Mouse (Mus musculus) hindlimb bud, embryonic 11.5 days (tissue): ENCODE results near the gene Gcg.

Experiments used
- DNase-seq: peaks from one replicate; pipeline ENCODE4 v3.0.0-alpha.2; 2012; ENCODE audit warnings: low read depth, low spot score; ENCODE audit errors: extremely low spot score

Gene Gcg

GRCm38 (mm10) chr2:62460815-62461450 lies 22.5 kb downstream of the Gcg start:
- no peak for DNase-seq

DNA sequence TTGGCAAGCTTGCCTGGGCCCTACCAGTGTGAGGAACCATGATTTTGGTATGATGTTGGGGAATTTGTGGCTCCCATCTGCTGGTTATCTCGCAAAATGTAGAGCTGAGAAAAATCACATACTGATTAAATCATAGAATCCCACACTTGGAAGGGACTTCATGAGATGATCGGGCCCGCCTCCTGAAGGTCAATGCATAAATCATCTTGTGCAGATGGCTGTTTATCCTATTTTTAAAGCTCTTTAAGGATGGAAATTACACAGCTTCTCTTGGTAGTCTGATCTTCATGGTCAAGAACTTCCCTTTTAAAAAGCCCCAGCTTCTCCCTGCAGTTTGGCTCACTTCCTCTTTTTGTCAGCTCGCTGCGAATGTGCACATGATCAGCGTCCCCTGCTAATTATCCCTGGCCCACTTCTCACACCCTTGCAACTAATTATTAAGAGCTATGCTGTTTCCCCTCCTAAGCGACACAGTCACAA lies 23.2 kb downstream of the Gcg start:
- DNase-seq, result no peak

DNA sequence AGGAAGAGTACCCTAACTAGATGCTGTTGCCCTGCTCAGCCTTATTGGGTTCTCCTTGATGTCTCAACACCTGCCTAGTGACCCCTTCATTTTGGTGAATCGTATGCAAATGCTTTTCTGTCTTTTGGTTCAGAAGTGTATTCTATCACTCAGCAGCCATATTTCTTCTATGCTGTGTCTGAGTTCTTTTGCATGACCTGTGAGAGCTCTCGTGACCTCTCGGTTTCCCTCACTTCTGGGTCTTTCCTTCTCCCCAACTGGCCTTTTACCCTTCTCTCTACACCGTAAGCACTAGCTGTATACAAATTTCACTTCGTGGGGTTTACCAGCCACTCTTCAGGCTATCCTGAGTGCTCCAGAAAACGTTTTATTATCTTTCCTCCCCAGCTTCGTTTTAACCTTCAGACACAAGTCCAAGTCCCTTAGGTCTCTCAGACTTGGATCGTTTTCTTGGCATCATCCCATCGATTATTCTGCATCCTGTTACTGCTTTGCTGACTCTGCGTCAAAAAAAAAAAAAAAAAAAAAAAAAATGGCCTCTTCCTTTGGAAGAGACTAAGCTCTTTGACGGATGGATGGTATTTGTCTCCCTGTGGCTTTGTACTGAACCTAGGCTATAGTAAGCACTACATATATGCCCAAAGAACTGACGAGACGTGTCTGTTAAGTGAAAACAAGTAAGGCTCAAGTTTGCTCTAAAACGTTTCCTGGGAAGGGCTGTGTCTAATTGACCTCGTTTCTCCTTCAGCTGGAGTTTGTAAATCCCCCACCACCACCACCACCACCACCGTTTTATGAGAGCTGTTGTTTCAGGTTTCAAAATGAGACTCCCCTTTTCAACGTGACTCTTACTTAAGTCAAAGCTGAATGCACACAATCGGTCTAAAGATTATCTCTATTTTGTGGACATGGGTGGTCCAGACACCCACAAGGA lies 23.9 kb downstream of the Gcg start:
- DNase-seq, result no peak

DNA sequence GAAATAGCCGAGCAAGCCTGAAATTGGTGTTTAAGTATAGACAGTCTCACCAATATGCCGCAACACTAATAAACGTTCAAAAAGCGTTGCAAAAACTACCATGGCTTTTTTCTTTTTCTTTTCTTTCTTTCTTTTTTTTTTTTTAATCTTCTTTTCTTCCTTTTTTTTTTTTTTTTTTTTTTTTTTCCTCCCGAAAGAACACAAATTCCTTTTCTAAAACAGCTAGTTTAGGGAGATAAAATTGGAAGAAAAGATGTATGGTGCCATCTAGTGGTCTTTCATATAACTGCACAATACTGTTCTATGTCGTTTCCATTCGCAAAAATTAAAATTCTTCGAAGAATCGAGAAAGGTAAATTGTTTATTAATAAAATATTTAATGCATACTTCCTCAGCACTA lies 25.4 kb downstream of the Gcg start:
- peak; percentile 31 for DNase-seq

GRCm38 (mm10) chr2:62454991-62455390 lies 28.5 kb downstream of the Gcg start:
- DNase-seq, result no peak

GRCm38 (mm10) chr2:62454033-62454432 lies 29.4 kb downstream of the Gcg start:
- no peak for DNase-seq

GRCm38 (mm10) chr2:62450364-62450763 lies 33.1 kb downstream of the Gcg start:
- no peak for DNase-seq

- no peak for DNase-seq
Observed at GRCm38 (mm10) chr2:62449692-62450346, 33.6 kb downstream of the Gcg start.

DNA sequence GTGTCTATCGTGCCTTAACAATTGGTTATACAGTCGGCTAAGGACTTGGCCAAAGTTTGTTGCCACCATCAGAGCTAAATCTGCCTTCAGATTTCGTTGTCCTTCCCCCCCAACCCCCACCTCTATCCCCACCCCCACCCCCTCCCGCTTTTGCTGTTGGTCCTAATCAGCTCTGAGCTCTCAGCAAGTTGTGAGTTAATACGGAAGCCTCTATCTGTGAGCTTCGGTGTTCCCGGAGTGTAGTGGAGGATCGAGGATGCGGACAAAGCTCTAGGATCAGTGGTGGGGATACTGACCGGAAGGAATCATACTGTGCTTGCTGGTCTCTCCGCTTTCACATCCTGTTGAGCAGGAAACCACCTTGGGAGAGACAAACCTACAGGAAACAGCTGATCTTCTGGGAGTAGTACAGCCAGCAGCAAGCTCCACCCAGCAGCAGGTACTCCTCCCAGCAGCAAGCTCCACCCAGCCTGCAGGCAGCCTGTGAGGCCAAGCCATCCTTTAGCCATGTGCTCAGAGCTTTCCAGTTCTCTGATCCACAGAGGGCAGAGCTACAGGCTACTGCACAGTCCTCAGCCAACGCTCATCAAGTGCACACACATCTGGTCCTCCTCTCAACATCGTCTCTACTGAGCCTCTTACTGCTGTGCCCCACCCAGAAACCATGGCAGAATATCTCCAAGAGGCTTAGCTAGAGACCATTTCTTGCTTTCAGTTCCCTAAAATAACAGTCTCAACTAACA lies 42.5 kb downstream of the Gcg start:
- DNase-seq, result no peak

DNA sequence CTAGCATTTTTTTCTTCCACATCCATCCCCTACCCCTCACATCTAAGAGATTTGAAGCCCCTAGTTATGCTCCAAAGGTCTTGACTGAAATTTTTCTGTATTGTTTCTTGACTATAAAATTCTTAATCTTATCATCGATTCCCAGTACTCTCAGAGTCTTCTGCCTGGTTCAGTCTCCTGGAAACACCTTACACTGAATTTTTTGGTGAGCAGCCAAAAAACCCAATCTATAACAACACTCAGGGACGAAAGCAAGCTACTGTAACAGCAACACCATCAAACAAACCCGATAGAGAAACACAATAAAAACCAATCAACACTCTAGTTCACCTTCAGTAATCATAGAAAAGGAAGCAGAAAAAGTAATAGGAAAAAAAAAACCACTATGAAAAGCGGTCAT lies 43.4 kb downstream of the Gcg start:
- no peak for DNase-seq

DNA sequence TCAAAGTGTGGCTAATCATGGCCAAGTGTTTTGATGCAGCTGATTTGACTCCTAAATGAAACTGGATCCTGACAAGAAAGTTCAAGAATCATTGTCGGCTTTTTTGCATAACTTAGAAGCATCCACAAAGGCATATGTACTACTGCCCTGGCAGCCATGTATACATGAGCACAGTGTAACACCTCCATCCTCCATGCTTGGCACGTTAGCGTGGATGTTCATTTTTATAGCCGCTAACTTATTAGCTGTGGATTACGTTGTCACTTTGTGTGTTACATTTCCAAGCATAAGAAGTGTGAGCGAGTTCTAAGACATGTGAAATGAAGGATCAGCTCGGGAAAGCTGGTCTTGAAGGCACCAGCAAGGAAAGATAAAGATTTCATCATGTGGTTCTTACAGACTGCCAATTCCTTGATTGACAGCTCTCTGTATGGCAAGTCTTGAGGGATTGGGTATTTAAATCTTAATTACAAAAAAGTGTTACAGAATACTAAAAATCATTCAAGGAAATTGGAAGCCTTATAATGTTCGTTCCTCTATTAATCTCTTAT lies 52.1 kb downstream of the Gcg start:
- no peak for DNase-seq

DNA sequence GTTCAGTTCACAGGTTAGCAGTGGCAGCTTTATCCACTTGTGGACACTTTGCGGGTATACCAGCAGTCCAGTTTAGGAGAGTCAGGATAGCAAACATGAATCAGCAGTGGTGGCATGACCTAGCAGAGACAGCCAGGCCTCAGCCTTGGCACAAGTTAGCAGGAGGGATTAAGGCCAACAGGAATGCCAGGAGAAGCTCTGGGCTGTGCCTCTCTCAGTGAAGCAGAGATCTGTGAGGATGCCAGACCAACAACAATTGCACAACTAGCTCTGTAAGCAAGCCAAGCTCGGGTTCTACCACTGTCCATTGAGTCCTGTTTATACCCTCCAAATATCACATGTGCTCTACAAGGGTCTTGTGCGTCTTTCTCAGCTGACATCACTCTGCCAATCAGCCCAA lies 57.5 kb downstream of the Gcg start:
- no peak for DNase-seq
